Mouse (Mus musculus): ENCODE results near the gene 1700020L24Rik. TPM values are rescaled to one million over a fixed set of nuclear protein-coding genes. Genes with fewer than 3 reads are reported as not detected.

1700020L24Rik gene
- polyA plus RNA-seq, 2 experiments, result 1.9 to 2.1 TPM

DNA sequence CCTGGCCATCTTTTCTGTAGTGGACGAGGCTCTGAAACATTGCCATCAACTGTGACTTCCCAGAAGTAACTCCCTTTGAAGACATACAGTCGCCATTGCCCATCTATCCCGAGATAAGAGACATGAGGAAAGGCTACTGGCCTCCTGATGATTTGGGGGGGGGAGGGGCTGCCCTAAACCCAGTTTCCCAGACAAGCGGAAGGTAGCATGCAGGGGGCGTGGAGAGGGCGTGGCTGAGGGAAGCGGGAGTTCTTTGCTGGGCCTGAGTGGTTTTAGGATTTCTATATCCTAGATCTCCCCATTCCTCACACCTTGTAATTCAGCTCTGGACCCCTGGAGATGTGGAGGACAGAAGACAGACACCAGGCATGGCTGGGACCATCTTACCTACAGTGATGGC is 6.3 kb downstream of the 1700020L24Rik start:
- Histone ChIP-seq H3K4me2 (ENCODE audit: low read depth) (no peak overlapping the region), H3K36me3 (replicated peaks; ENCODE audit: control insufficient read depth, insufficient read depth, low read depth) (no peaks in the 10 kb centered on the region), H3K27ac (no peak overlapping the region), H3K4me1 (replicated peaks; ENCODE audit: control insufficient read depth in 2 of 2, insufficient read depth in 2 of 2, low read length in 1 of 2) (peaks cover 0 to 1% of the 10 kb centered on the region in 2 experiments; a peak in 2 of 4 replicates), H3K9ac (replicated peaks) (no peak overlapping the region), H3K4me3 (ENCODE audit: insufficient read depth in 1 of 2, low read depth in 2 of 2, low read length in 2 of 2) (no peak overlapping the region), H3K9me3 (ENCODE audit: control insufficient read depth, low read length) (no peaks in the 10 kb centered on the region), H3K27me3 (ENCODE audit: control insufficient read depth, insufficient read depth, low read length) (peaks cover 47% of the 10 kb centered on the region)
- WGBS (ENCODE audit: insufficient replicate concordance), result 4% methylated on average over 7 of the region's 7 CpGs
- no peak for DNase-seq (ENCODE audit: low read depth in 3 of 3, low spot score in 3 of 3)
- no peak for ATAC-seq (ENCODE audit: insufficient read depth)
- TF ChIP-seq CTCF (IDR thresholded peaks at IDR 0.05; ENCODE audit: low read depth) (no peak), EP300 (IDR thresholded peaks at IDR 0.05; ENCODE audit: low read depth) (no peak)

GRCm38 (mm10) chr11:83445001-83445400 is 7.5 kb downstream of the 1700020L24Rik start:
- WGBS (ENCODE audit: insufficient replicate concordance), result 19% methylated on average over 19 of the region's 19 CpGs
- TF ChIP-seq EP300 (IDR thresholded peaks at IDR 0.05; ENCODE audit: low read depth) (no peak), CTCF (IDR thresholded peaks at IDR 0.05; ENCODE audit: low read depth) (peak; percentile 17; the same call in 1 of the 2 replicates)
- ATAC-seq (ENCODE audit: insufficient read depth) (no peak), DNase-seq (ENCODE audit: low read depth in 3 of 3, low spot score in 3 of 3) (no peak)
- Histone ChIP-seq H3K27me3 (ENCODE audit: control insufficient read depth, insufficient read depth, low read length) (peaks cover 47% of the 10 kb centered on the region), H3K4me3 (ENCODE audit: insufficient read depth in 1 of 2, low read depth in 2 of 2, low read length in 2 of 2) (0 out of 4 replicates have a peak overlapping the region, but pooled peaks of 1 of the 2 experiments have one; percentile 12), H3K4me1 (replicated peaks; ENCODE audit: control insufficient read depth in 2 of 2, insufficient read depth in 2 of 2, low read length in 1 of 2) (peaks cover 0 to 3% of the 10 kb centered on the region in 2 experiments; a peak in 2 of 4 replicates), H3K27ac (no peak overlapping the region), H3K4me2 (ENCODE audit: low read depth) (peak overlapping the region; percentile 37), H3K9ac (replicated peaks) (no peak overlapping the region), H3K36me3 (replicated peaks; ENCODE audit: control insufficient read depth, insufficient read depth, low read depth) (no peaks in the 10 kb centered on the region), H3K9me3 (ENCODE audit: control insufficient read depth, low read length) (no peaks in the 10 kb centered on the region)

DNA sequence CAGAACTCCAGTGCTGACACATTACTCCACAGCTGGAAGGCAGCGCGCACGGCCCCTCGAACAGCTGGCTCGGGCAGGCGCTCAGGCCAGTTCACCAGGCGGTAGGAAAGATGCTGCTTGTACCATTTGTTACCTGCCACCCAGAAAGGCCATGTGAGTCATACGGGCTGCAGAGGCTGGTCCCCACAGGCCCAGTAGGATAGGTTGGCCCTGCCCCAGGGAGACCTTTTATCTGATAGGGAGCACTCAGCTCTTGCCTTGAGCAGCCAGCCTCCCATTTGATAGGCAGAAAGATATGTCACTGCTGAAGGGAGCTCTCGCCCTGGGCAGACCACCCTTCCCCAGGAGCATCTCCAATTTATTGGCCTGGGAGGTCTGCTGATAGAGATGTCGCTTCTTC is 10.1 kb downstream of the 1700020L24Rik start:
- WGBS (ENCODE audit: insufficient replicate concordance), result 69% methylated on average over 10 of the region's 10 CpGs
- Histone ChIP-seq H3K4me3 (ENCODE audit: insufficient read depth in 1 of 2, low read depth in 2 of 2, low read length in 2 of 2) (no peak overlapping the region), H3K27ac (no peak overlapping the region), H3K9me3 (ENCODE audit: control insufficient read depth, low read length) (no peaks in the 10 kb centered on the region), H3K4me1 (replicated peaks; ENCODE audit: control insufficient read depth in 2 of 2, insufficient read depth in 2 of 2, low read length in 1 of 2) (peaks cover 0 to 3% of the 10 kb centered on the region in 2 experiments; a peak in 2 of 4 replicates), H3K9ac (replicated peaks) (no peak overlapping the region), H3K36me3 (replicated peaks; ENCODE audit: control insufficient read depth, insufficient read depth, low read depth) (no peaks in the 10 kb centered on the region), H3K4me2 (ENCODE audit: low read depth) (no peak overlapping the region), H3K27me3 (ENCODE audit: control insufficient read depth, insufficient read depth, low read length) (peaks cover 31% of the 10 kb centered on the region)
- ATAC-seq (ENCODE audit: insufficient read depth) (no peak), DNase-seq (ENCODE audit: low read depth in 3 of 3, low spot score in 3 of 3) (no peak)
- TF ChIP-seq EP300 (IDR thresholded peaks at IDR 0.05; ENCODE audit: low read depth) (no peak), CTCF (IDR thresholded peaks at IDR 0.05; ENCODE audit: low read depth) (no peak)

DNA sequence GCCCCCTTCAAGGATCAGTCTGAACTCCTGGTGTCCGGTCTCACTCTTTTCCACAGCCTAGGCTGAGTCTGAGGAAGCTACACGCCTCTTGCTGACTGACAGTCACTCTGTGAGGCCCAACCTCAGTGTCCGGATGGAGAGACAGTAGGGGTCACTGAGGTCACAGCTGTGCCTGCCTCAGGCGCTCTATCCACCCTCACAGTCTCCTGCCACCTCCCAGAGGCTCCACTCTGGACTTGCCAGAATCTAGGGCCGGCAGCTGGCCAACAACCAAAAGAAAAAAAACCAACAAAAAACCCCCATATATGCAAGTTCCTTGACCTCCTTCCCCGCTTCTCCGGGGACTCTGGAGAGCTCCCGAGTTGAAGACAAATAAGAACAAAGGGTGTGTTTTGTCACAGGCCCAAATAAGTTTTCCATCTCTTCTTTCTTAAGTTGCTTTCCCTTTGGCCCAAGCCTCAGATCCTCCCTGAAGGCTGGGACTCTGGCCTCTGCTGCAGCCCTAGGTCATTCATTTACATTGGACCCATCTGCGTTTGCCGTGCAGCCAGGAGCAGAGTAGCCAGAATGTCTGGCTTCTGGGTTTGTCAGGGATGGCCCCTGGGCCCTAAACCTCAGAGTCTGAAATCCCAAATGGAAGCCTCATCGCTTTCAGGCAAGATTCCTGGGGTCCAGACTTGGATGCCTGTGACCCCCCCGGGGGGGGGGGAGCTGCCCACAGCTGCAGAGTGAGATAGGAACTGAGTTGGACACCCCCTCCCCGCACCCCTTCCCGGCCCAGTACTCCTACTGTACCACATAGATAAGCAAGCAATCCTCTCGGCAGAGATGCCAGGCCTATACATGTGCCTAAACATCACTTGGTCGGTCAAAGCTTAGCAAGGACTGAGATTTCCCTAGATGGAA is 10.8 kb downstream of the 1700020L24Rik start:
- Histone ChIP-seq H3K4me3 (ENCODE audit: insufficient read depth in 1 of 2, low read depth in 2 of 2, low read length in 2 of 2) (no peak overlapping the region), H3K9ac (replicated peaks) (no peak overlapping the region), H3K36me3 (replicated peaks; ENCODE audit: control insufficient read depth, insufficient read depth, low read depth) (no peaks in the 10 kb centered on the region), H3K27ac (no peak overlapping the region), H3K4me1 (replicated peaks; ENCODE audit: control insufficient read depth in 2 of 2, insufficient read depth in 2 of 2, low read length in 1 of 2) (peaks cover 0 to 3% of the 10 kb centered on the region in 2 experiments; a peak in 2 of 4 replicates), H3K9me3 (ENCODE audit: control insufficient read depth, low read length) (no peaks in the 10 kb centered on the region), H3K27me3 (ENCODE audit: control insufficient read depth, insufficient read depth, low read length) (peaks cover 24% of the 10 kb centered on the region), H3K4me2 (ENCODE audit: low read depth) (no peak overlapping the region)
- DNase-seq (ENCODE audit: low read depth in 3 of 3, low spot score in 3 of 3) (no peak), ATAC-seq (ENCODE audit: insufficient read depth) (no peak)
- WGBS (ENCODE audit: insufficient replicate concordance), result 34% methylated on average over 16 of the region's 16 CpGs
- TF ChIP-seq EP300 (IDR thresholded peaks at IDR 0.05; ENCODE audit: low read depth) (no peak), CTCF (IDR thresholded peaks at IDR 0.05; ENCODE audit: low read depth) (no peak)

GRCm38 (mm10) chr11:83448927-83449236 is 11.4 kb downstream of the 1700020L24Rik start:
- Histone ChIP-seq H3K4me2 (ENCODE audit: low read depth) (no peak overlapping the region), H3K9me3 (ENCODE audit: control insufficient read depth, low read length) (no peaks in the 10 kb centered on the region), H3K27ac (no peak overlapping the region), H3K27me3 (ENCODE audit: control insufficient read depth, insufficient read depth, low read length) (peaks cover 18% of the 10 kb centered on the region), H3K4me3 (ENCODE audit: insufficient read depth in 1 of 2, low read depth in 2 of 2, low read length in 2 of 2) (no peak overlapping the region), H3K36me3 (replicated peaks; ENCODE audit: control insufficient read depth, insufficient read depth, low read depth) (no peaks in the 10 kb centered on the region), H3K9ac (replicated peaks) (no peak overlapping the region), H3K4me1 (replicated peaks; ENCODE audit: control insufficient read depth in 2 of 2, insufficient read depth in 2 of 2, low read length in 1 of 2) (peaks cover 0 to 3% of the 10 kb centered on the region in 2 experiments; a peak in 2 of 4 replicates)
- no peak for DNase-seq (ENCODE audit: low read depth in 3 of 3, low spot score in 3 of 3)
- TF ChIP-seq EP300 (IDR thresholded peaks at IDR 0.05; ENCODE audit: low read depth) (no peak), CTCF (IDR thresholded peaks at IDR 0.05; ENCODE audit: low read depth) (no peak)
- no peak for ATAC-seq (ENCODE audit: insufficient read depth)

Measured in liver, embryonic 14.5 days (tissue).